Mouse (Mus musculus) stomach, postnatal 0 days (tissue): Measurements from ENCODE around the gene Sptbn4. TPM values are rescaled to one million over a fixed set of nuclear protein-coding genes. Genes with fewer than 3 reads are reported as not detected.
A peak's percentile ranks its signal among the peaks of the same experiment; 100 is the strongest.

Experiments used
- ATAC-seq: fragments of 200-750 bp; cut with Nextera tagmentation; 2 replicates; pipeline ENCODE4 v1.8.0; 2017; ENCODE audit not compliant: low FRiP score, low TSS enrichment
- DNase-seq: peaks from one replicate; pipeline ENCODE4 v3.0.0-alpha.2; 2016; ENCODE audit warnings: low spot score
- H3K27ac ChIP-seq: fragments of 300-500 bp; sonication (generic); replicated peaks from 2 replicates; pipeline ENCODE4 v1.5.1; 2014; ENCODE audit warnings: mild to moderate bottlenecking, control low read depth
- H3K27me3 ChIP-seq: fragments of 300-500 bp; sonication (generic); 2 replicates; pipeline ENCODE4 v1.6.1; 2014; ENCODE audit warnings: low read length; ENCODE audit not compliant: control insufficient read depth, insufficient read depth
- H3K36me3 ChIP-seq: fragments of 300-500 bp; sonication (generic); 2 replicates; pipeline ENCODE4 v1.6.1; 2014; ENCODE audit warnings: low read length, mixed read lengths; ENCODE audit not compliant: control insufficient read depth, insufficient read depth
- H3K4me1 ChIP-seq: fragments of 300-500 bp; sonication (generic); replicated peaks from 2 replicates; pipeline ENCODE4 v1.6.1; 2014; ENCODE audit warnings: antibody characterized with exemption; ENCODE audit not compliant: control insufficient read depth, insufficient read depth
- H3K4me2 ChIP-seq: fragments of 300-500 bp; sonication (generic); replicated peaks from 2 replicates; pipeline ENCODE4 v1.6.1; 2014; ENCODE audit warnings: low read depth, mild to moderate bottlenecking, control low read depth, moderate library complexity
- H3K4me3 ChIP-seq: fragments of 300-500 bp; sonication (generic); 2 replicates; pipeline ENCODE4 v1.5.1; 2014; ENCODE audit warnings: low read depth, low read length, control low read depth
- H3K9ac ChIP-seq: fragments of 300-500 bp; sonication (generic); 2 replicates; pipeline ENCODE4 v1.6.1; 2014; ENCODE audit warnings: mild to moderate bottlenecking, low read length, control low read depth, mixed read lengths
- H3K9me3 ChIP-seq: fragments of 300-500 bp; sonication (generic); 2 replicates; pipeline ENCODE4 v1.6.1; 2016; ENCODE audit warnings: low read length; ENCODE audit not compliant: control insufficient read depth
- CTCF ChIP-seq: IDR thresholded peaks from 2 replicates; pipeline ENCODE4 v1.5.1; 2016; ENCODE audit warnings: antibody characterized with exemption, low read depth, mild to moderate bottlenecking, moderate library complexity
- EP300 ChIP-seq: optimal IDR thresholded peaks from 2 replicates; pipeline ENCODE3; 2016; ENCODE audit warnings: antibody characterized with exemption
- WGBS: fragments of 180-500 bp; shearing (Covaris S2); extraction: QIAGEN DNeasy Blood & Tissue Kit; methylation state at CpG from one replicate; pipeline ENCODE4 v1.1.7; 2014; 5-methylcytosine and 5-hydroxymethylcytosine counted together
- polyA plus RNA-seq: library from polyadenylated mRNA; unstranded; fragments of >200 nt; fragmentation: Nextera tagmentation; extraction: Ambion mirVana; gene quantifications from 2 replicates; pipeline ENCODE4 v1.2.1, GENCODE M21; 2015

Gene Sptbn4
- polyA plus RNA-seq, 1 experiment from 2014 or later, result 0.24 TPM

DNA sequence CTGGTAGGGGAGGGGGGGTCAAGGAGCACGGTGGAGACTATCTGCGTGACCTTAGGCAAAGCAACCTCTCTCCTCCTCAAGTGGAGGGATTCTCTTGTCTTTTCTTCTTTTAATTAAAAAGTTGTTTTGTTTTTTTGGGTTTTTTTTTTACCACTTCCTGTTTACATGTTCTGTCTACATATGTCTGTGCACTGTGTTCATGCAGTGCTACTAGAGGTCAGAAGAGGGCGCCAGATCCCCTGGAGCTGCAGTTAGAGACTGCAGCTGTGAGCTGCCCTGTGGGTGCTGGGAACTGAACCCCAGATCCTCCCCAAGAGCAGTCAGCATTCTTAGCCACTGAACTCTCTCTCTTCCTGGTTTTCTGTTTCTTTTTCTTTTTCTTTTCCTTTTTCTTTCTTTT is 28.4 kb downstream of the Sptbn4 start:
- H3K4me2 ChIP-seq, result no peak overlapping the region
- H3K4me1 ChIP-seq, result no peaks in the 10 kb centered on the region
- H3K9ac ChIP-seq, result no peak overlapping the region
- H3K4me3 ChIP-seq, result no peak overlapping the region
- 73% methylated on average over 3 of the region's 3 CpGs for WGBS
- H3K36me3 ChIP-seq, result no peaks in the 10 kb centered on the region
- no peaks in the 10 kb centered on the region for H3K27me3 ChIP-seq
- DNase-seq (no peak), ATAC-seq (no peak)
- H3K9me3 ChIP-seq, result no peaks in the 10 kb centered on the region
- TF ChIP-seq EP300 (no peak), CTCF (peak; percentile 50)
- H3K27ac ChIP-seq, result no peak overlapping the region

GRCm38 (mm10) chr7:27417151-27417550 is 30.3 kb downstream of the Sptbn4 start:
- ATAC-seq (no peak), DNase-seq (no peak)
- Histone ChIP-seq H3K4me1 (no peaks in the 10 kb centered on the region), H3K36me3 (no peaks in the 10 kb centered on the region), H3K27ac (no peak overlapping the region), H3K4me2 (no peak overlapping the region), H3K9ac (no peak overlapping the region), H3K27me3 (no peaks in the 10 kb centered on the region), H3K4me3 (no peak overlapping the region), H3K9me3 (no peaks in the 10 kb centered on the region)
- TF ChIP-seq EP300 (no peak), CTCF (no peak)
- WGBS, result 55% methylated on average over 2 of the region's 2 CpGs

GRCm38 (mm10) chr7:27408379-27409176 is 38.9 kb downstream of the Sptbn4 start:
- Histone ChIP-seq H3K4me2 (peak overlapping the region; percentile 73), H3K36me3 (no peaks in the 10 kb centered on the region), H3K27ac (no peak overlapping the region), H3K4me1 (0 out of 2 replicates have a peak, but pooled peaks cover 3% of the 10 kb centered on the region), H3K4me3 (peak overlapping the region; percentile 46), H3K27me3 (peaks cover 18% of the 10 kb centered on the region), H3K9ac (0 out of 2 replicates have a peak overlapping the region, but pooled peaks have one; percentile 8), H3K9me3 (no peaks in the 10 kb centered on the region)
- ATAC-seq, result peak; percentile 72
- peak; percentile 87 for DNase-seq
- no peak for TF ChIP-seq EP300
- TF ChIP-seq CTCF, result peak; percentile 83
- 1% methylated on average over 85 of the region's 96 CpGs for WGBS

GRCm38 (mm10) chr7:27407816-27408215 is 39.7 kb downstream of the Sptbn4 start:
- H3K9ac ChIP-seq, result no peak overlapping the region
- TF ChIP-seq CTCF (no peak), EP300 (no peak)
- DNase-seq (no peak), ATAC-seq (no peak)
- no peak overlapping the region for H3K4me3 ChIP-seq
- H3K9me3 ChIP-seq, result no peaks in the 10 kb centered on the region
- no peak overlapping the region for H3K27ac ChIP-seq
- H3K27me3 ChIP-seq, result peaks cover 18% of the 10 kb centered on the region
- H3K36me3 ChIP-seq, result no peaks in the 10 kb centered on the region
- H3K4me2 ChIP-seq, result no peak overlapping the region
- 0 out of 2 replicates have a peak, but pooled peaks cover 3% of the 10 kb centered on the region for H3K4me1 ChIP-seq
- WGBS, result 47% methylated on average over 8 of the region's 8 CpGs

DNA sequence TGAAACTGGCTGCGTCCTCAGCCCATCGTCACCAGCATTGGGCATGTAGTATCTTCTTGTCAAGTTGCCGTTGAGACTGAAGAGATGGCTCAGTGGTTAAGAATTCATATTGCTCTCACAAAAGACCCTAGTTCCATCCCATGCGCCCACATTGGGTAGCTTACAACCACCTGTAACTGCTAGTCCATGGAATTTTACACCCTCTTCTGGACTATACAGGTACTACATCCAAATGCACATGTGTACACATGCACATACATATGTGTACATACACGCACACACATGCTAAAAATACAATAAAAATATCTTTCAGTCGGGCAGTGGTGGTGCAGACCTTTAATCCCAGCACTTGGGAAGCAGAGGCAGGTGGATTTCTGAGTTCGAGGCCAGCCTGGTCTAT is 41.0 kb downstream of the Sptbn4 start:
- no peak overlapping the region for H3K4me3 ChIP-seq
- no peaks in the 10 kb centered on the region for H3K36me3 ChIP-seq
- no peaks in the 10 kb centered on the region for H3K9me3 ChIP-seq
- no peak for TF ChIP-seq EP300
- TF ChIP-seq CTCF, result peak; percentile 38
- H3K9ac ChIP-seq, result no peak overlapping the region
- H3K4me2 ChIP-seq, result no peak overlapping the region
- 79% methylated on average over 7 of the region's 7 CpGs for WGBS
- peaks cover 18% of the 10 kb centered on the region for H3K27me3 ChIP-seq
- H3K4me1 ChIP-seq, result 0 out of 2 replicates have a peak, but pooled peaks cover 3% of the 10 kb centered on the region
- DNase-seq (no peak), ATAC-seq (no peak)
- no peak overlapping the region for H3K27ac ChIP-seq
